Mouse (Mus musculus) CH12.LX (cell line): Measurements from ENCODE around the gene Dph2. TPM values are rescaled to one million over a fixed set of nuclear protein-coding genes. Genes with fewer than 3 reads are reported as not detected.

Source experiments
- DNase-seq: peaks from one replicate; pipeline ENCODE4 v3.0.0-alpha.2; 2013; ENCODE audit errors: extremely low read depth
- H3K27ac ChIP-seq: 2 replicates; pipeline ENCODE4 v1.5.1; 2012; ENCODE audit warnings: low read depth, mild to moderate bottlenecking, control low read depth, moderate library complexity; ENCODE audit not compliant: insufficient read depth
- H3K27me3 ChIP-seq: replicated peaks from 2 replicates; pipeline ENCODE3; 2012; ENCODE audit warnings: inconsistent platforms
- H3K36me3 ChIP-seq, 2 experiments: replicated peaks in 1 of 2; 2 replicates each; pipeline versions ENCODE3 to v1.6.1; 2012; ENCODE audit warnings: inconsistent platforms in 1 of 2, low read length in 1 of 2, mild to moderate bottlenecking in 1 of 2, mixed read lengths in 1 of 2, moderate library complexity in 1 of 2; ENCODE audit not compliant: control insufficient read depth in 1 of 2, insufficient read depth in 1 of 2
- H3K4me1 ChIP-seq, 2 experiments: 2 replicates each; pipeline ENCODE4 v1.6.1; 2012; ENCODE audit warnings: inconsistent platforms in 1 of 2, moderate library complexity in 1 of 2; ENCODE audit not compliant: insufficient read depth in 2 of 2, control insufficient read depth in 1 of 2
- H3K4me2 ChIP-seq: 2 replicates; pipeline ENCODE4 v1.6.1; 2012; ENCODE audit warnings: low read depth, mild to moderate bottlenecking, control low read depth; ENCODE audit not compliant: poor library complexity, insufficient read depth, severe bottlenecking
- H3K4me3 ChIP-seq, 3 experiments: fragments of 150-350 bp in 1 of 3; sonication (generic) in 1 of 3; replicated peaks in 1 of 3; 2 replicates each; pipeline versions ENCODE3 to v1.5.1; 2011 to 2012; ENCODE audit warnings: low read depth in 2 of 3, low read length in 2 of 3, mild to moderate bottlenecking in 2 of 3, moderate library complexity in 2 of 3, control low read depth in 1 of 3, improper control_type of control experiment in 1 of 3, inconsistent platforms in 1 of 3, mixed read lengths in 1 of 3; ENCODE audit not compliant: poor library complexity in 1 of 3
- H3K79me2 ChIP-seq: replicated peaks from 2 replicates; pipeline ENCODE4 v1.6.1; 2012; ENCODE audit warnings: mild to moderate bottlenecking, moderate library complexity; ENCODE audit not compliant: control insufficient read depth, poor library complexity, insufficient read depth, severe bottlenecking; ENCODE audit errors: extremely low read depth
- H3K9ac ChIP-seq: 2 replicates; pipeline ENCODE4 v1.6.1; 2012; ENCODE audit warnings: low read depth, mild to moderate bottlenecking, control low read depth, moderate library complexity; ENCODE audit not compliant: insufficient read depth
- H3K9me3 ChIP-seq: replicated peaks from 2 replicates; pipeline ENCODE3; 2012; ENCODE audit warnings: low read length, inconsistent platforms, mixed read lengths
- BHLHE40 ChIP-seq: IDR thresholded peaks from 2 replicates; pipeline ENCODE4 v1.6.1; 2011; ENCODE audit warnings: mild to moderate bottlenecking, low read depth, low read length, improper control_type of control experiment
- CHD1 ChIP-seq: IDR thresholded peaks from 2 replicates; pipeline ENCODE4 v1.6.1; 2012; ENCODE audit warnings: low read depth, low read length, improper control_type of control experiment, inconsistent platforms
- CHD2 ChIP-seq: IDR thresholded peaks from 2 replicates; pipeline ENCODE4 v1.6.1; 2011; ENCODE audit warnings: low read length, improper control_type of control experiment
- EP300 ChIP-seq: IDR thresholded peaks from 2 replicates; pipeline ENCODE4 v1.6.1; 2011; ENCODE audit warnings: low read length, improper control_type of control experiment
- ETS1 ChIP-seq: conservative IDR thresholded peaks from 2 replicates; pipeline ENCODE4 v1.6.1; 2012; ENCODE audit warnings: low read depth, mild to moderate bottlenecking, inconsistent platforms, low read length, improper control_type of control experiment, moderate library complexity
- GABPA ChIP-seq: IDR thresholded peaks from 2 replicates; pipeline ENCODE4 v1.6.1; 2012; ENCODE audit warnings: low read depth, low read length, improper control_type of control experiment, inconsistent platforms; ENCODE audit not compliant: insufficient replicate concordance
- HCFC1 ChIP-seq: IDR thresholded peaks from 2 replicates; pipeline ENCODE4 v1.6.1; 2012; ENCODE audit warnings: low read depth, mild to moderate bottlenecking, inconsistent platforms, low read length, improper control_type of control experiment
- IRF4 ChIP-seq: IDR thresholded peaks from 2 replicates; pipeline ENCODE4 v1.6.1; 2014; ENCODE audit warnings: low read depth, mild to moderate bottlenecking, inconsistent platforms, low read length, improper control_type of control experiment
- JUND ChIP-seq: conservative IDR thresholded peaks from 2 replicates; pipeline ENCODE4 v1.6.1; 2011; ENCODE audit warnings: low read depth, low read length, improper control_type of control experiment
- KAT2A ChIP-seq: IDR thresholded peaks from 2 replicates; pipeline ENCODE4 v1.6.1; 2012; ENCODE audit warnings: low read length, improper control_type of control experiment, inconsistent platforms; ENCODE audit not compliant: insufficient replicate concordance
- MAFK ChIP-seq: IDR thresholded peaks from 2 replicates; pipeline ENCODE4 v1.6.1; 2011; ENCODE audit warnings: low read length, improper control_type of control experiment; ENCODE audit not compliant: insufficient replicate concordance
- MAX ChIP-seq: IDR thresholded peaks from 2 replicates; pipeline ENCODE4 v1.6.1; 2011; ENCODE audit warnings: low read length, improper control_type of control experiment
- MAZ ChIP-seq: IDR thresholded peaks from 2 replicates; pipeline ENCODE4 v1.6.1; 2012; ENCODE audit warnings: low read depth, mild to moderate bottlenecking, inconsistent platforms, low read length, improper control_type of control experiment, moderate library complexity
- MEF2A ChIP-seq: IDR thresholded peaks from 2 replicates; pipeline ENCODE4 v1.6.1; 2014; ENCODE audit warnings: low read depth, mild to moderate bottlenecking, inconsistent platforms, low read length, improper control_type of control experiment, borderline replicate concordance
- MXI1 ChIP-seq: IDR thresholded peaks from 2 replicates; pipeline ENCODE4 v1.6.1; 2011; ENCODE audit warnings: mild to moderate bottlenecking, low read depth, low read length, improper control_type of control experiment
- PAX5 ChIP-seq: IDR thresholded peaks from 2 replicates; pipeline ENCODE4 v1.6.1; 2012; ENCODE audit warnings: low read length, inconsistent platforms, mixed read lengths
- POLR2A ChIP-seq: IDR thresholded peaks from 2 replicates; pipeline ENCODE4 v1.6.1; 2011; ENCODE audit warnings: low read depth, mild to moderate bottlenecking, improper control_type of control experiment, low read length
- RAD21 ChIP-seq: IDR thresholded peaks from 2 replicates; pipeline ENCODE4 v1.6.1; 2011; ENCODE audit warnings: low read depth, mild to moderate bottlenecking, low read length, improper control_type of control experiment, moderate library complexity
- SMC3 ChIP-seq: IDR thresholded peaks from 2 replicates; pipeline ENCODE4 v1.6.1; 2011; ENCODE audit warnings: low read depth, low read length, improper control_type of control experiment
- TBP ChIP-seq: conservative IDR thresholded peaks from 2 replicates; pipeline ENCODE4 v1.6.1; 2011; ENCODE audit warnings: low read depth, low read length, improper control_type of control experiment
- TCF12 ChIP-seq: IDR thresholded peaks from 2 replicates; pipeline ENCODE4 v1.6.1; 2014; ENCODE audit warnings: low read depth, mild to moderate bottlenecking, inconsistent platforms, low read length, improper control_type of control experiment
- UBTF ChIP-seq: IDR thresholded peaks from 2 replicates; pipeline ENCODE4 v1.6.1; 2012; ENCODE audit warnings: low read depth, mild to moderate bottlenecking, inconsistent platforms, low read length, improper control_type of control experiment, moderate library complexity
- USF2 ChIP-seq: conservative IDR thresholded peaks from 2 replicates; pipeline ENCODE4 v1.6.1; 2011; ENCODE audit warnings: low read depth, low read length, improper control_type of control experiment
- ZKSCAN1 ChIP-seq: IDR thresholded peaks from 2 replicates; pipeline ENCODE4 v1.6.1; 2012; ENCODE audit warnings: low read depth, inconsistent platforms, low read length, improper control_type of control experiment, borderline replicate concordance
- ZMIZ1 ChIP-seq: IDR thresholded peaks from 2 replicates; pipeline ENCODE4 v1.6.1; 2012; ENCODE audit warnings: low read depth, mild to moderate bottlenecking, inconsistent platforms, low read length, improper control_type of control experiment
- ZNF384 ChIP-seq: IDR thresholded peaks from 2 replicates; pipeline ENCODE4 v1.6.1; 2012; ENCODE audit warnings: low read depth, low read length, improper control_type of control experiment, inconsistent platforms
- dilution Hi-C: fragments of 300-500 bp; cut with MboI; formaldehyde crosslinking; loops from 2 replicates; pipeline ENCODE4 v1.14.3; 2020; ENCODE audit warnings: low sequenced_read_pairs; ENCODE audit not compliant: extremely low pct_unique_long_range_greater_than_20kb, extremely low pct_ligation_motif_present
- in situ Hi-C: fragments of 300-500 bp; cut with MboI; formaldehyde crosslinking; loops from 3 replicates; pipeline ENCODE4 v1.14.3; 2019; ENCODE audit warnings: low sequenced_read_pairs, low pct_ligation_motif_present, low pct_unique_long_range_greater_than_20kb, mixed read lengths
- polyA plus RNA-seq: library from polyadenylated mRNA; unstranded; fragments of >175 nt; gene quantifications from 2 replicates; pipeline ENCODE4 v1.2.1, GENCODE M21; 2012; ENCODE audit warnings: low read depth; ENCODE audit not compliant: insufficient read length
- total RNA-seq, 2 experiments: library from RNA; depleted of rRNA; stranded (reverse); fragments of 300-350 nt in 1 of 2; fragments of >200 nt in 1 of 2; gene quantifications; 2 replicates each; pipeline ENCODE4 v1.2.3; 2012 to 2014

Gene Dph2
- total and polyA plus RNA-seq, 3 experiments, result 19.8 to 21.5 (median 20.8) TPM

DNA sequence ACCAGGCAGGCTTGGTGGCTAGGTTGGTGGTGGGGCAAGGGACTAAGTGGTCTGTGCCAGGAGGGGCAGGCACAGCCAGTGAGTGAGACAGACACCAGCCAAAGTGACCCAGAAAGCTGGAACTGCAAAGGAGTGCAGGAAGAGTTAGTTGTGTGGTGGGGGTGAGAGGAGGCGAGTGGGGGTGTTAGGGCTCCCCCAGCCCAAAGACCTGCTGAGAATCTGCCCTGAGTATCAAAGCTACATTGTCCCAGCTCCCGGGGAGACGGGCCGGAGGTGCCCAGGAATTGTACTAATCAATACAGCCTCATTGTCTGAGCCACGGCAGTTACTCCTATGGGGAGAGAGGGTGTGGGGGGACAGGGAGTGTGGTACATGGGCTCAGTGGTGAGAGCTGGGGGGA, 42.3 kb downstream of the Dph2 start:
- H3K27me3 ChIP-seq, result no peaks in the 10 kb centered on the region

DNA sequence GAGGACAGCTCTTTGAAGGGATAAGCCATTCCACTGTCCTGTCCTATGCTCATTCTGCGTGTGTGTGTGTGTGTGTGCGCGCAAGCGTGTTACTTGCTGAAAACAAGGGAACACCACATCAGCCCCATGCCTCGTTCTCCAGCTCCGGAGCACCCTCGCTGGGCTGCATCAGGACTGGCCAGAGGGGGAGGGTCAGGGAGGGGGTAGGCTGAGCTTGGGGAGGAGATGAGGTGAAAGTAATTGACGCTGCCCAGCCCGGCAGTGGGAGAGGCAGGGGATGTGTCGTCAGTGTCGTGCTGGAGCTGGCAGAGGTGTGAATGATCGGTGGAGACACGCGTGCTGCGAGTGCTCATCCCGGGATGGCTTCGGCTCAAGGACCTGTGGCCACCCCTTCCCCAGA, 42.8 kb downstream of the Dph2 start:
- no peaks in the 10 kb centered on the region for H3K27me3 ChIP-seq
- H3K79me2 ChIP-seq, result no peaks in the 10 kb centered on the region
- H3K36me3 ChIP-seq, result peaks cover 24 to 91% of the 10 kb centered on the region in 2 experiments
- no peak overlapping the region for H3K4me3 ChIP-seq
- DNase-seq, result no peak
- in situ Hi-C loops (loop anchor here (25.0 kb wide), 1 partner anchor 238 kb away; no protein-coding TSS in a partner anchor), dilution Hi-C loops (no loop called here)
- no peak overlapping the region for H3K27ac ChIP-seq
- no peak overlapping the region for H3K9ac ChIP-seq
- TF ChIP-seq CHD1, result no peak
- no peak for TF ChIP-seq USF2
- TF ChIP-seq SMC3, result no peak
- no peak for TF ChIP-seq MXI1
- no peak for TF ChIP-seq ZMIZ1
- TF ChIP-seq MAX, result no peak
- TF ChIP-seq GABPA, result no peak
- TF ChIP-seq KAT2A, result no peak
- no peak for TF ChIP-seq MAZ
- no peak for TF ChIP-seq ZKSCAN1
- TF ChIP-seq MEF2A, result no peak
- no peak for TF ChIP-seq ETS1
- no peak for TF ChIP-seq BHLHE40
- no peak for TF ChIP-seq HCFC1
- no peak for TF ChIP-seq PAX5
- no peak for TF ChIP-seq JUND
- TF ChIP-seq RAD21, result no peak
- no peak for TF ChIP-seq MAFK
- TF ChIP-seq IRF4, result no peak
- TF ChIP-seq POLR2A, result no peak
- H3K4me2 ChIP-seq, result no peak overlapping the region
- H3K9me3 ChIP-seq, result no peaks in the 10 kb centered on the region
- H3K4me1 ChIP-seq, result peaks cover 0 to 5% of the 10 kb centered on the region in 2 experiments; a peak in 1 of 4 replicates

More for the DNA sequence above, 42.3 kb downstream of the Dph2 start:
- no peaks in the 10 kb centered on the region for H3K79me2 ChIP-seq
- no peak overlapping the region for H3K27ac ChIP-seq
- H3K9ac ChIP-seq, result no peak overlapping the region
- in situ Hi-C loops (loop anchor here (25.0 kb wide), 1 partner anchor 238 kb away; no protein-coding TSS in a partner anchor), dilution Hi-C loops (no loop called here)
- no peak for DNase-seq
- TF ChIP-seq BHLHE40 (no peak), CHD2 (no peak), TBP (no peak), MEF2A (no peak), EP300 (no peak), UBTF (no peak), ZNF384 (no peak), TCF12 (no peak), GABPA (no peak)
- no peaks in the 10 kb centered on the region for H3K9me3 ChIP-seq
- no peak overlapping the region for H3K4me2 ChIP-seq
- H3K4me1 ChIP-seq, result peaks cover 0 to 5% of the 10 kb centered on the region in 2 experiments; a peak in 1 of 4 replicates
- no peak overlapping the region for H3K4me3 ChIP-seq
- H3K36me3 ChIP-seq, result peaks cover 24 to 91% of the 10 kb centered on the region in 2 experiments
